ENCODE assay signal across 14 mouse cellular contexts in the genomic region with DNA sequence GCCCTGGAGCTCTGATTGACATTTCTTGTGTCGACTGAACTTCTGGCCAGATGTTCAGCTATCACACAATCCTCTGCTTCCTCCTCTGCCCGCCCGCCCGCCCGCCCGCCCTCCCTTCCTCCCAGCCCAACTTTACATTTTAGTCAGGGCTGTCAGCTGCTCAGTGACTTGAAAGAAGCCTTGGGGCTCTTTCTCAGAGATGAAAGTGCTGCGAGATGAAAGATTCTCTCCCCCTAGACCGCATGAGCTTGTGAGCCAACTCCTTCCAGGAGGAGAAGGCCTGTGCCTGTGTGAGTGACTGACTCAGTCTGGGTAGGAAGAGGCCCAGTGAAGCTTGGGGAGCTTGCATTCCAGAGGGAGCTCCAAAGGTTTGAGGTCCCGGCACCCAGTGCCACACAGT. TPM values are rescaled to one million over a fixed set of nuclear protein-coding genes. Genes with fewer than 3 reads are reported as not detected.
DNase-seq lines count a peak whose midpoint lies in the region; ATAC-seq lines count a peak whose summit lies in the region.
"Had no signal": no experiment of that assay in that cellular context is flagged by ENCODE, and none has a peak within 500 bp of the region (broad histone marks: within the 10 kb centered on the region; RNA-seq: fewer than 3 reads in every experiment).

No protein-coding gene starts in this region.

- no peak for DNase-seq in heart, adult 18-20 months
- peak; percentile 33 for DNase-seq in retina, postnatal 1 day
- no peak for DNase-seq in retina, embryonic 14.5 days (ENCODE audit: low spot score)
- DNase-seq in midbrain, embryonic 14.5 days: peak; percentile 72
- DNase-seq in cerebellum, postnatal 4 days (ENCODE audit: low spot score in 2 of 2): no peak
- DNase-seq in lung, postnatal 25 days (ENCODE audit: low spot score): no peak
- DNase-seq: adrenal gland, postnatal 25 days; cerebellum, adult 2 months; lung, adult 18-20 months had no signal

- no peaks in the 10 kb centered on the region for H3K9me3 ChIP-seq in heart, embryonic 15.5 days (replicated peaks)
- H3K9me3 ChIP-seq in midbrain, embryonic 14.5 days (ENCODE audit: control insufficient read depth, low read length): no peaks in the 10 kb centered on the region
- no peaks in the 10 kb centered on the region for H3K9me3 ChIP-seq in forebrain, embryonic 13.5 days (replicated peaks)
- H3K9me3 ChIP-seq: intestine, embryonic 15.5 days had no signal

- no peak overlapping the region for H3K27ac ChIP-seq in heart, embryonic 15.5 days
- H3K27ac ChIP-seq in midbrain, embryonic 14.5 days (replicated peaks; ENCODE audit: low read depth, low read length): peak overlapping the region; percentile 62
- H3K27ac ChIP-seq in forebrain, embryonic 13.5 days: no peak overlapping the region
- H3K27ac ChIP-seq: intestine, embryonic 15.5 days had no signal

- no peaks in the 10 kb centered on the region for H3K36me3 ChIP-seq in heart, embryonic 15.5 days
- no peaks in the 10 kb centered on the region for H3K36me3 ChIP-seq in midbrain, embryonic 14.5 days (ENCODE audit: control insufficient read depth, insufficient read depth, low read length)
- H3K36me3 ChIP-seq in forebrain, embryonic 13.5 days (ENCODE audit: poor library complexity, severe bottlenecking): 0 out of 2 replicates have a peak, but pooled peaks cover 4% of the 10 kb centered on the region
- H3K36me3 ChIP-seq: intestine, embryonic 15.5 days had no signal

- 61% methylated on average over 9 of the region's 9 CpGs for WGBS in heart, embryonic 15.5 days
- 58% methylated on average over 9 of the region's 9 CpGs for WGBS in midbrain, embryonic 14.5 days
- 87% methylated on average over 9 of the region's 9 CpGs for WGBS in forebrain, embryonic 13.5 days

- H3K4me3 ChIP-seq in heart, embryonic 15.5 days: no peak overlapping the region
- H3K4me3 ChIP-seq in midbrain, embryonic 14.5 days (replicated peaks; ENCODE audit: low read depth, low read length): no peak overlapping the region
- no peak overlapping the region for H3K4me3 ChIP-seq in forebrain, embryonic 13.5 days
- H3K4me3 ChIP-seq: erythroblast, embryonic 14.5 days; intestine, embryonic 15.5 days had no signal

- 0 out of 2 replicates have a peak, but pooled peaks have one; percentile 22 for ATAC-seq in heart, embryonic 15.5 days (replicated peaks; ENCODE audit: insufficient number of reproducible peaks, insufficient read depth, low FRiP score, low read depth)
- ATAC-seq in midbrain, embryonic 14.5 days (ENCODE audit: low FRiP score, low TSS enrichment): no peak; the same call in 1 of the 2 replicates
- ATAC-seq in forebrain, embryonic 13.5 days: no peak
- ATAC-seq: intestine, embryonic 15.5 days had no signal

- no peaks in the 10 kb centered on the region for H3K27me3 ChIP-seq in heart, embryonic 15.5 days
- H3K27me3 ChIP-seq in midbrain, embryonic 14.5 days (ENCODE audit: control insufficient read depth, insufficient read depth, low read length): no peaks in the 10 kb centered on the region
- H3K27me3 ChIP-seq in forebrain, embryonic 13.5 days: no peaks in the 10 kb centered on the region
- H3K27me3 ChIP-seq: intestine, embryonic 15.5 days had no signal

- no peak overlapping the region for H3K9ac ChIP-seq in heart, embryonic 15.5 days
- no peak overlapping the region for H3K9ac ChIP-seq in midbrain, embryonic 14.5 days (replicated peaks; ENCODE audit: low read length)
- H3K9ac ChIP-seq in forebrain, embryonic 13.5 days: no peak overlapping the region
- H3K9ac ChIP-seq: intestine, embryonic 15.5 days had no signal

- peaks cover 11% of the 10 kb centered on the region for H3K4me1 ChIP-seq in heart, embryonic 15.5 days (replicated peaks)
- H3K4me1 ChIP-seq in midbrain, embryonic 14.5 days (ENCODE audit: control insufficient read depth, insufficient read depth, low read length): peaks cover 24% of the 10 kb centered on the region
- H3K4me1 ChIP-seq in forebrain, embryonic 13.5 days: peaks cover 21% of the 10 kb centered on the region

- H3K4me2 ChIP-seq in heart, embryonic 15.5 days: no peak overlapping the region
- H3K4me2 ChIP-seq in midbrain, embryonic 14.5 days (ENCODE audit: low read length): no peak overlapping the region
- H3K4me2 ChIP-seq in forebrain, embryonic 13.5 days: no peak overlapping the region
- H3K4me2 ChIP-seq: heart, embryonic 11.5 days; intestine, embryonic 15.5 days had no signal

RNA-seq across cellular contexts. Expression of gene Ctnnbl1, which starts 9.4 kb away (rescaled TPM):
- polyA plus RNA-seq in heart, embryonic 15.5 days (2015; fragmentation: Nextera tagmentation; extraction: Ambion mirVana): 27.3 and 34.8 TPM in 2 replicates
- 10 to 100 TPM; 11.6 TPM for total RNA-seq in heart, adult 18-20 months (2021)
- 61.2 and 78.7 TPM in 2 replicates for polyA plus RNA-seq in midbrain, embryonic 14.5 days (2014; fragmentation: Nextera tagmentation; extraction: Ambion mirVana)
- polyA plus RNA-seq in forebrain, embryonic 13.5 days (2015; fragmentation: Nextera tagmentation; extraction: Ambion mirVana): 96.6 and 97.1 TPM in 2 replicates

Comparison
In these comparisons a context has a peak if more than half of its experiments do, and no peak if none do; other contexts are left out.
1. DNase-seq: peak in retina, postnatal 1 day (single experiment) and midbrain, embryonic 14.5 days (single experiment); none in heart, adult 18-20 months (0 of 2), retina, embryonic 14.5 days (single experiment), cerebellum, postnatal 4 days (0 of 2) and lung, postnatal 25 days (single experiment).